Mouse (Mus musculus): ENCODE measurements around the gene Raf1. TPM values are rescaled to one million over a fixed set of nuclear protein-coding genes. Genes with fewer than 3 reads are reported as not detected.

Raf1 gene
- polyA plus RNA-seq, 1 experiment from 2014 or later = 98.6 TPM

DNA sequence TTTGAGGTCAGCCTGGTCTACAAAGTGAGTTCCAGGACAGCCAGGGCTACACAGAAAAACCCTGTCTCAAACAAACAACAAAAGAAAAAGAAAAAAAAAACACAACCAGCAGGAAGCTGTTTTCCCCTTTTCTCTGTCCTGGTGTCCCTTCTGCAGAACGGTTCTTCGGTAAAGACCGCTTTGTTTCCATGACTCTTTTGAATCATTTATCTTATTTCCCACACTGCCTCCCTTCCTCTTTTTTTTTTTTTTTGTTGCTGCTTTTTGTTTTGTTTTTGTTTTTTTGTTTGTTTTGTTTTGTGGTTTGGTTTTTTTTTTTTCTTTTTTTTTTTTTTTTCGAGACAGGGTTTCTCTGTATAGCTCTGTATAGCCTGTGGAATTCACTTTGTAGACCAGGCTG is 83.2 kb downstream of the Raf1 start:
- no peaks in the 10 kb centered on the region for H3K27me3 ChIP-seq (replicated peaks; ENCODE audit: control insufficient read depth, insufficient read depth, low read length)
- H3K36me3 ChIP-seq (ENCODE audit: control insufficient read depth, insufficient read depth, low read length) = no peaks in the 10 kb centered on the region
- DNase-seq (ENCODE audit: low spot score) = no peak
- ATAC-seq (ENCODE audit: low read depth) = no peak
- no peak overlapping the region for H3K4me2 ChIP-seq (ENCODE audit: low read depth, low read length)
- H3K4me1 ChIP-seq (ENCODE audit: control insufficient read depth, insufficient read depth, low read length) = no peaks in the 10 kb centered on the region
- no peak overlapping the region for H3K4me3 ChIP-seq (ENCODE audit: low read depth, low read length)
- no peak overlapping the region for H3K27ac ChIP-seq (replicated peaks; ENCODE audit: low read depth, low read length)
- 87% methylated on average over 4 of the region's 4 CpGs for WGBS
- H3K9me3 ChIP-seq (ENCODE audit: control insufficient read depth, low read length) = no peaks in the 10 kb centered on the region
- H3K9ac ChIP-seq (ENCODE audit: low read depth, low read length) = no peak overlapping the region

DNA sequence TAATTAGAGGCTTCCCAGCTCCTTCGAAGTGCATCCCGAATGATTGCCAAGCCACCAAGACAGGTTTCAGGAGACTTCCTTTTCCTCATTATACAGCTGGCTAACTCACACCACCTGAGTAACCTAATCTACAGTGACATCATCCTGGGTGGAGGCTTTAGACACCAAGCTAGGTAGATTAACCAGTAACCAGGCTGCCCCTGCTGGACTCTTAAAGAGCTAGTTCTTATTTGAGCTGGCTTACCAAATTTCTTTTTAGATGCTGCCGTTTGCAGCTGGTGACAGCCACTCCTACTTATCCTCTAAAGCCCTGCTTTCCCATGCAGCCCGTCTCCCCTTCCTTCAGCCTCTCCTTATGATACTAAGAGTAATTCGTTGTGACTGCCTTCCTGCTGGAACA is 84.0 kb downstream of the Raf1 start, which contains the start of gene Mkrn2os:
Mkrn2os (minus strand) TSS at position 119 of the 400 bp plus-strand sequence.
- WGBS = 40% methylated on average over 5 of the region's 5 CpGs
- Histone ChIP-seq H3K36me3 (ENCODE audit: control insufficient read depth, insufficient read depth, low read length) (no peaks in the 10 kb centered on the region), H3K9me3 (ENCODE audit: control insufficient read depth, low read length) (no peaks in the 10 kb centered on the region), H3K27me3 (replicated peaks; ENCODE audit: control insufficient read depth, insufficient read depth, low read length) (no peaks in the 10 kb centered on the region), H3K4me1 (ENCODE audit: control insufficient read depth, insufficient read depth, low read length) (no peaks in the 10 kb centered on the region), H3K9ac (ENCODE audit: low read depth, low read length) (no peak within 1 kb of the TSS), H3K4me2 (ENCODE audit: low read depth, low read length) (no peak within 1 kb of the TSS), H3K4me3 (ENCODE audit: low read depth, low read length) (no peak within 1 kb of the TSS), H3K27ac (replicated peaks; ENCODE audit: low read depth, low read length) (no peak within 1 kb of the TSS)
- ATAC-seq (ENCODE audit: low read depth) (peak; percentile 77), DNase-seq (ENCODE audit: low spot score) (peak; percentile 58)

DNA sequence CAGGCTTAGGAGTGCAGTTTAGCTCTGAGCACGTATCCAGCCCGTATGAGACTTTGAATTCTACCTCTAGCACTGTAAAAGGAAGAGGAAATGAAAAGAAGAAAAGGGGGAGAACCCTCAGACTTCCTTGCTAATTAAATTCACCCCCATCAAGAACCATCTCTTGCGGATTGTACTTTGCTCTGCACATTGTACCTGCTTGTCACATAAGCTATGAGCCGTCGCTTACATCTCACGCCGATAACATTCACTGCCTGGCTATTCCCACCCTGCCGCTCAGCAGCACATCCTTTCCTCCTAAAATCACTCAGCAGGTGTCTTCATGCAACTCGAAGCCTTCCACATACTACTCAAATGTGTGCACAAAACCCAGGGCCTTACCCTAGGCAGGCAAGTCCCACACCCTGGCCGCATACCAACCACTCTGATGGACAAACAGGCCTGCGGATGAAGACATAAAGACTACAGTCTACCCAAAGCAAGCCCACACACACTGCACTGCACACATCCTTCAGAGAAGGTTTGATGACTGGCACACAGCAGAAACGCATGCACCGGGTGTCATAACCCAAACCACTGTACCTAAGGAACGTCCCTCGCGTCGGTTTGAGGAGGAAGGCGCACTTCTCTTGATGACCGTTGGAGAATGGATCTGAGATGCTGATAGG is 84.6 kb downstream of the Raf1 start:
- Histone ChIP-seq H3K27me3 (replicated peaks; ENCODE audit: control insufficient read depth, insufficient read depth, low read length) (no peaks in the 10 kb centered on the region), H3K36me3 (ENCODE audit: control insufficient read depth, insufficient read depth, low read length) (no peaks in the 10 kb centered on the region), H3K9ac (ENCODE audit: low read depth, low read length) (no peak overlapping the region), H3K4me3 (ENCODE audit: low read depth, low read length) (no peak overlapping the region), H3K9me3 (ENCODE audit: control insufficient read depth, low read length) (no peaks in the 10 kb centered on the region), H3K4me1 (ENCODE audit: control insufficient read depth, insufficient read depth, low read length) (no peaks in the 10 kb centered on the region), H3K27ac (replicated peaks; ENCODE audit: low read depth, low read length) (no peak overlapping the region), H3K4me2 (ENCODE audit: low read depth, low read length) (no peak overlapping the region)
- WGBS = 84% methylated on average over 19 of the region's 19 CpGs
- ATAC-seq (ENCODE audit: low read depth) (no peak), DNase-seq (ENCODE audit: low spot score) (no peak)

DNA sequence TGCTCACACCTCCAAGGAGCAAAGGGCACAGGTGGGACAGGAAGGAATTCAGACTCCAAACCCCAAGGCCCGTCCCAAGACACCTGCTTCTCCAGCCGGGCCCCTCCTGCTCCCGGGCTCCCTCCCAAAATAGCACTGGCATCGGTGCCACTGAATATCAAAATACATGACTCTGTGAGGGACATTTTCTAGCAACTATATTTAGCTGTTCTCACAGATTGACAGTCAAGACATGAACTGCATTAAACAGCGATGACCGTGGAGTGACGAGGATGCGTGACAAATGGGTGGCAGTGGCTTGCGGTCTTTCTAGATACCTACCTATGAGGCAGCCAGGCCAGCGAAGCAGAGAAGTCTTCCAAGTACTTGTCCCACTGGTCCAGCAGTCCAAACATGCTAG is 90.1 kb downstream of the Raf1 start:
- no peaks in the 10 kb centered on the region for H3K36me3 ChIP-seq (ENCODE audit: control insufficient read depth, insufficient read depth, low read length)
- ATAC-seq (ENCODE audit: low read depth) (no peak), DNase-seq (ENCODE audit: low spot score) (no peak)
- H3K4me1 ChIP-seq (ENCODE audit: control insufficient read depth, insufficient read depth, low read length) = no peaks in the 10 kb centered on the region
- H3K9ac ChIP-seq (ENCODE audit: low read depth, low read length) = no peak overlapping the region
- WGBS = 79% methylated on average over 10 of the region's 10 CpGs
- H3K4me3 ChIP-seq (ENCODE audit: low read depth, low read length) = no peak overlapping the region
- H3K27ac ChIP-seq (replicated peaks; ENCODE audit: low read depth, low read length) = no peak overlapping the region
- H3K4me2 ChIP-seq (ENCODE audit: low read depth, low read length) = no peak overlapping the region
- H3K27me3 ChIP-seq (replicated peaks; ENCODE audit: control insufficient read depth, insufficient read depth, low read length) = no peaks in the 10 kb centered on the region
- H3K9me3 ChIP-seq (ENCODE audit: control insufficient read depth, low read length) = no peaks in the 10 kb centered on the region

DNA sequence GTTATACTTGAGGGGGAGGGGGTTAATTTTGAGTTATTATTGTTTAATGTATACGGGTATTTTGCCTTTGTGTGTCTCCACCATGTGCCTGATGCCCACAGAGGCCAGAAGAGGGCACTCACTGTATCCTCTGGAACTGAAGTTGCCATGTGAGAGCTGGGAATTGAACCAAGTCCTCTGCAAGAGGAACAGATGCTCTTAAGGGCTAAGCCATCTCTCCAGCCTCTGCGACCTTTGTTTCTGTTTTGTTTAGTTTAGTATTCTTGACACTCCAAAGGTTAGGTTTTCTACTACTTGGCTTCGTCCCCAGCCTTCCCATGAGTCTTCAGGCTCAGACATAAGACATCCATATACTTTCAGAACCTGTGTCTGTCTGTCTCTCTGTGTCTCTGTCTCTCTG is 92.3 kb downstream of the Raf1 start:
- Histone ChIP-seq H3K4me1 (ENCODE audit: control insufficient read depth, insufficient read depth, low read length) (no peaks in the 10 kb centered on the region), H3K9me3 (ENCODE audit: control insufficient read depth, low read length) (no peaks in the 10 kb centered on the region), H3K27ac (replicated peaks; ENCODE audit: low read depth, low read length) (no peak overlapping the region), H3K27me3 (replicated peaks; ENCODE audit: control insufficient read depth, insufficient read depth, low read length) (no peaks in the 10 kb centered on the region), H3K4me3 (ENCODE audit: low read depth, low read length) (no peak overlapping the region), H3K36me3 (ENCODE audit: control insufficient read depth, insufficient read depth, low read length) (peaks cover 14% of the 10 kb centered on the region; the same call in 1 of the 2 replicates), H3K9ac (ENCODE audit: low read depth, low read length) (no peak overlapping the region), H3K4me2 (ENCODE audit: low read depth, low read length) (no peak overlapping the region)
- whole genome bisulfite sequencing = 77% methylated on average over 3 of the region's 3 CpGs
- DNase-seq (ENCODE audit: low spot score) = no peak
- no peak for ATAC-seq (ENCODE audit: low read depth)

DNA sequence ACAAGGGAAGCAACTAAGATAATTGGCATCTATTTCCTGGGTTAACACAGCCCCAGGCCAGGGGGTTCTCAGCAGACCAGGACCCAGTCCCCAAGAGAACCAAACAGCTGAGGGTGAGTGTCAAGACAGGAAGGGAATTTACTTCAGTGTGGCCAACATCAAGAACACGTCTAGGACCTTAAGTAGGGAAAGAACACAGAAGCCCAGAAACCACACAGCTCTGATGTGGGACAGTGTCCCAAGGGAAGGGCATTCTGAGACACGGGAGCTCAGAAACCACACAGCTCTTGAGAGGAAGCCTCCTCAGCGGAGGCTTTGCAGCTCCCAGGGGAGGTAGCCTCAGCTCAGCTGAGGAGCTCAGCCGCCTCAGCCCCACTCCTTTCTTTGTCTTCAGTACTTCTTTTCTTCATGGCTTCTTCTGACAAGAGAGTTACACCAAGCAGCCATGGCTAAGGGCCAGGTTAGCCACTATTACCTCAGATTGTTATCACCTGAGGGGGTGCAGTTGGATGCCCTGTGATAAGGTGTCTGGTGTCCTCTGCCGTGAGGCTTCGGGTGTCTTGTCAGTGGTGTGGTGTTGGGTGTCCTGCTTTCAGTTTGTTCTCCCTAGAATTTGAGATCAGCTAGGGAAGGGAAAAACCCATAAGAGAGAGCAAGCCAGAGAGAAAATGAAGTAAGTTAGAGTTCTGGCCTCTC is 92.9 kb downstream of the Raf1 start:
- Histone ChIP-seq H3K4me1 (ENCODE audit: control insufficient read depth, insufficient read depth, low read length) (no peaks in the 10 kb centered on the region), H3K27me3 (replicated peaks; ENCODE audit: control insufficient read depth, insufficient read depth, low read length) (no peaks in the 10 kb centered on the region), H3K9me3 (ENCODE audit: control insufficient read depth, low read length) (no peaks in the 10 kb centered on the region), H3K9ac (ENCODE audit: low read depth, low read length) (no peak overlapping the region), H3K4me3 (ENCODE audit: low read depth, low read length) (no peak overlapping the region), H3K4me2 (ENCODE audit: low read depth, low read length) (no peak overlapping the region), H3K27ac (replicated peaks; ENCODE audit: low read depth, low read length) (no peak overlapping the region), H3K36me3 (ENCODE audit: control insufficient read depth, insufficient read depth, low read length) (peaks cover 20% of the 10 kb centered on the region)
- 65% methylated on average over 6 of the region's 6 CpGs for WGBS
- ATAC-seq (ENCODE audit: low read depth) (no peak; the same call in 1 of the 2 replicates), DNase-seq (ENCODE audit: low spot score) (no peak)

DNA sequence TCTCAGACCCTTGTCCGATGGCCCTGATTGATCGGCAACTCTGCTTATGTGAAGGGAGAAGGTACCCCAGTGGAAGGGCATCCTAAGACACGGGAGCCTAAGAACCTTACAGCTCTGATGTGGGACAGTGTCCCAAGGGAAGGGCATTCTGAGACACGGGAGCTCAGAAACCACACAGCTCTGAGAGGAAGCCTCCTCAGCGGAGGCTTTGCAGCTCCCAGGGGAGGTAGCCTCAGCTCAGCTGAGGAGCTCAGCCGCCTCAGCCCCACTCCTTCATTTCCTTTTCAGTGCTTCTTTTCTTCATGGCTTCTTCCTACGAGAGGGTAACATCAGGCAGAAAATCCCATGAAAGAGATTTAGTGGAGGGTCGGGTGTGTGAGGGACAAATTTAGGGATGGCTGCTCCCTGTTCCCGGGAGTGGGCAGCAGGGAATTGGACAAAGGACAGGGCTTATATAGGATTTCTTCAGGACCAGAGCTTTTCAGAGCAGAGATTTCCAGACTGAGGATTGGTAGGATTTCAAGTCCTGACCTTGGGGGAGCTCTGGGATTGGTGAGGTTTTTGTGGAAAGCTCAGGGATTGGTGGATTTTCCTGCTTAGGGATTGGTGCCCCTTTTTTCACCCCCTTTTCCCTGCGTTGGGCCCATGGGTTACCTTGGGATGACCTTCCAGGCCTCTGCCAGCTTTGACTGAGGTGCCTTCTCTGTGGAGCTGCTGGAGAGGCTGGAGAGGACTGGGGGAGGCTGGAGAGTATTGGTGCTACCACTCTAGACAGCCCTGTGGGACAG is 93.9 kb downstream of the Raf1 start:
- Histone ChIP-seq H3K36me3 (ENCODE audit: control insufficient read depth, insufficient read depth, low read length) (peaks cover 30% of the 10 kb centered on the region), H3K4me2 (ENCODE audit: low read depth, low read length) (no peak overlapping the region), H3K27ac (replicated peaks; ENCODE audit: low read depth, low read length) (no peak overlapping the region), H3K27me3 (replicated peaks; ENCODE audit: control insufficient read depth, insufficient read depth, low read length) (no peaks in the 10 kb centered on the region), H3K4me1 (ENCODE audit: control insufficient read depth, insufficient read depth, low read length) (no peaks in the 10 kb centered on the region), H3K9me3 (ENCODE audit: control insufficient read depth, low read length) (no peaks in the 10 kb centered on the region), H3K9ac (ENCODE audit: low read depth, low read length) (no peak overlapping the region), H3K4me3 (ENCODE audit: low read depth, low read length) (no peak overlapping the region)
- DNase-seq (ENCODE audit: low spot score) (no peak), ATAC-seq (ENCODE audit: low read depth) (no peak)
- 83% methylated on average over 10 of the region's 10 CpGs for WGBS

DNA sequence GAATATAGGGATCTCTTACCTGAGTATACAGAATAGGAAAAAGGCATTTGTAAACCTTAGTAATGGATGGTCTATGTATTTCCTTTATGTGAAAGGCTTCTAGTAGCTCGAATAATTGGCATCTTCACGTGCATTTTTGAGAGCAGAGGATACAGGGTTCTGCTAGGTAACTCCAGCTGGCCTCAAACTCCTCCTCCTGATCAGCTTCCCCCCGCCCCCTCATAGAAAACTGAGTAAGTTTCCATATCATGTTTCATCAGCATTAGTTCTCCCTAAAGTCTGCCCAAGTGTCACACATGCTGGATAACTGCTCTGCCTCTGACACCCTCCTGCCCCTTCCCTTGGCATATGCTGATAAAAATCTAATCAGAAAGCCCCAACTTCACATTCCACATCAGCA is 95.6 kb downstream of the Raf1 start:
- H3K27ac ChIP-seq (replicated peaks; ENCODE audit: low read depth, low read length) = no peak overlapping the region
- H3K9me3 ChIP-seq (ENCODE audit: control insufficient read depth, low read length) = no peaks in the 10 kb centered on the region
- no peak overlapping the region for H3K4me2 ChIP-seq (ENCODE audit: low read depth, low read length)
- WGBS = 74% methylated on average over 3 of the region's 3 CpGs
- no peak overlapping the region for H3K4me3 ChIP-seq (ENCODE audit: low read depth, low read length)
- H3K9ac ChIP-seq (ENCODE audit: low read depth, low read length) = no peak overlapping the region
- ATAC-seq (ENCODE audit: low read depth) (no peak), DNase-seq (ENCODE audit: low spot score) (no peak)
- no peaks in the 10 kb centered on the region for H3K27me3 ChIP-seq (replicated peaks; ENCODE audit: control insufficient read depth, insufficient read depth, low read length)
- H3K4me1 ChIP-seq (ENCODE audit: control insufficient read depth, insufficient read depth, low read length) = no peaks in the 10 kb centered on the region
- peaks cover 48% of the 10 kb centered on the region for H3K36me3 ChIP-seq (ENCODE audit: control insufficient read depth, insufficient read depth, low read length)
